Mouse (Mus musculus): Measurements from ENCODE around the gene Ildr1.

The Ildr1 gene

GRCm38 (mm10) chr16:36700484-36700883 is 6.7 kb downstream of the Ildr1 start:
- no peak for DNase-seq (ENCODE audit: low read depth, low spot score)

- no peak for DNase-seq (ENCODE audit: low read depth, low spot score)
Measured at GRCm38 (mm10) chr16:36707702-36708423, 14.1 kb downstream of the Ildr1 start.

- no peak for DNase-seq (ENCODE audit: low read depth, low spot score)
Measured at GRCm38 (mm10) chr16:36708751-36709150, 15.0 kb downstream of the Ildr1 start.

- DNase-seq (ENCODE audit: low read depth, low spot score) = no peak
Measured at GRCm38 (mm10) chr16:36709405-36709804, 15.6 kb downstream of the Ildr1 start.

- DNase-seq (ENCODE audit: low read depth, low spot score) = no peak
Measured at GRCm38 (mm10) chr16:36710794-36711193, 17.0 kb downstream of the Ildr1 start.

GRCm38 (mm10) chr16:36711760-36712159 is 18.0 kb downstream of the Ildr1 start:
- DNase-seq (ENCODE audit: low read depth, low spot score) = no peak

- no peak for DNase-seq (ENCODE audit: low read depth, low spot score)
Measured at GRCm38 (mm10) chr16:36717481-36717880, 23.7 kb downstream of the Ildr1 start.

- DNase-seq (ENCODE audit: low read depth, low spot score) = no peak
Measured at GRCm38 (mm10) chr16:36718637-36719036, 24.9 kb downstream of the Ildr1 start.

- no peak for DNase-seq (ENCODE audit: low read depth, low spot score)
Measured at GRCm38 (mm10) chr16:36720194-36721055, 26.6 kb downstream of the Ildr1 start.

GRCm38 (mm10) chr16:36722739-36723138 is 29.0 kb downstream of the Ildr1 start:
- no peak for DNase-seq (ENCODE audit: low read depth, low spot score)

GRCm38 (mm10) chr16:36723880-36724443 is 30.2 kb downstream of the Ildr1 start:
- DNase-seq (ENCODE audit: low read depth, low spot score) = no peak

GRCm38 (mm10) chr16:36728959-36729358 is 35.2 kb downstream of the Ildr1 start:
- no peak for DNase-seq (ENCODE audit: low read depth, low spot score)

GRCm38 (mm10) chr16:36732572-36732971 is 38.8 kb downstream of the Ildr1 start:
- no peak for DNase-seq (ENCODE audit: low read depth, low spot score)

GRCm38 (mm10) chr16:36733827-36734226 is 40.0 kb downstream of the Ildr1 start:
- DNase-seq (ENCODE audit: low read depth, low spot score) = no peak

- DNase-seq (ENCODE audit: low read depth, low spot score) = no peak
Measured at GRCm38 (mm10) chr16:36735421-36735820, 41.6 kb downstream of the Ildr1 start.

GRCm38 (mm10) chr16:36739404-36739930 is 45.7 kb downstream of the Ildr1 start:
- DNase-seq (ENCODE audit: low read depth, low spot score) = no peak

- no peak for DNase-seq (ENCODE audit: low read depth, low spot score)
Measured at GRCm38 (mm10) chr16:36743580-36743979, 49.8 kb downstream of the Ildr1 start.

GRCm38 (mm10) chr16:36747068-36747467 is 53.3 kb downstream of the Ildr1 start:
- DNase-seq (ENCODE audit: low read depth, low spot score) = no peak

- DNase-seq (ENCODE audit: low read depth, low spot score) = no peak
Measured at GRCm38 (mm10) chr16:36747767-36748166, 54.0 kb downstream of the Ildr1 start.

- DNase-seq (ENCODE audit: low read depth, low spot score) = no peak
Measured at GRCm38 (mm10) chr16:36751979-36752378, 58.2 kb downstream of the Ildr1 start.

GRCm38 (mm10) chr16:36770191-36770771 is 76.5 kb downstream of the Ildr1 start:
- no peak for DNase-seq (ENCODE audit: low read depth, low spot score)

GRCm38 (mm10) chr16:36770830-36771229 is 77.1 kb downstream of the Ildr1 start:
- no peak for DNase-seq (ENCODE audit: low read depth, low spot score)

Measured in mesoderm, embryonic 11.5 days (tissue).